In the genomic region with DNA sequence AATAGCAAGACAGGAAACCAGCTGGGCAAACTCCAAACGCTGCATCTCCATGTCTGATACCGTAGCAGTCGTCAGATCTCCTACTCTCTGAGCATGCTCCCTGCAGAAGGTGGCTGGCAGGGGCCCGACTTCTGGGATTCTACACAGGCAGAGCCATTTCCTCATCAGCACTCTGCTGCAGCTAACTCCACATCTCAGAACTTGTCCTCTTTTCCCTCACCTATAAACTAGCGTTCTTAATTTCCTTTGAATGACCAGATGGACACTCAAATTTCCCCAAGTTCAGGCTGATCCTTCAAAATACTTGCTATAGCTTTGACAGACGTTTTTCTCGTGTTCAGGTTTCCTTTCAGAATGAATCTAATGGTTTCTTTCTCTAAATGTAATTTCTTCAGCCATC, we compare ENCODE assay signal across 7 mouse cellular contexts. TPM values are rescaled to one million over a fixed set of nuclear protein-coding genes. Genes with fewer than 3 reads are reported as not detected.
DNase-seq lines count a peak whose midpoint lies in the region; ATAC-seq and TF ChIP-seq lines count a peak whose summit lies in the region.

No protein-coding gene starts in this region.

- H3K27ac ChIP-seq in neural tube, embryonic 11.5 days (ENCODE audit: low read depth, low read length) = no peak overlapping the region
- no peak overlapping the region for H3K27ac ChIP-seq in cortical plate, adult 2 months (ENCODE audit: insufficient read depth, low read length)
- H3K27ac ChIP-seq in midbrain, embryonic 15.5 days = no peak overlapping the region

- peak overlapping the region; percentile 75 for H3K9ac ChIP-seq in neural tube, embryonic 11.5 days (ENCODE audit: low read length)
- H3K9ac ChIP-seq in midbrain, embryonic 15.5 days = peak overlapping the region; percentile 58

- 60% methylated on average over 7 of the region's 7 CpGs for WGBS in neural tube, embryonic 11.5 days
- WGBS in midbrain, embryonic 15.5 days = 60% methylated on average over 7 of the region's 7 CpGs

- peak overlapping the region; percentile 86 for H3K4me3 ChIP-seq in neural tube, embryonic 11.5 days (ENCODE audit: low read depth, low read length)
- H3K4me3 ChIP-seq in cortical plate, adult 2 months (ENCODE audit: insufficient read depth, low read length) = peak overlapping the region; percentile 64; the same call in 1 of the 2 replicates
- peak overlapping the region; percentile 89 for H3K4me3 ChIP-seq in midbrain, embryonic 15.5 days

- no peaks in the 10 kb centered on the region for H3K27me3 ChIP-seq in neural tube, embryonic 11.5 days (ENCODE audit: control insufficient read depth, insufficient read depth, low read length)
- no peaks in the 10 kb centered on the region for H3K27me3 ChIP-seq in midbrain, embryonic 15.5 days (replicated peaks)

- ATAC-seq in neural tube, embryonic 11.5 days (ENCODE audit: insufficient read depth, low FRiP score, low TSS enrichment) = no peak
- no peak for ATAC-seq in midbrain, embryonic 15.5 days (replicated peaks)

- TF ChIP-seq POLR2A in cortical plate, adult 2 months (IDR thresholded peaks at IDR 0.05; ENCODE audit: extremely low read depth, insufficient read depth, low read length) = no peak

- H3K36me3 ChIP-seq in neural tube, embryonic 11.5 days (ENCODE audit: control insufficient read depth, insufficient read depth, low read length) = no peaks in the 10 kb centered on the region
- H3K36me3 ChIP-seq in midbrain, embryonic 15.5 days (replicated peaks) = no peaks in the 10 kb centered on the region

- H3K9me3 ChIP-seq in neural tube, embryonic 11.5 days (ENCODE audit: control insufficient read depth, low read length) = no peaks in the 10 kb centered on the region
- no peaks in the 10 kb centered on the region for H3K9me3 ChIP-seq in midbrain, embryonic 15.5 days

- no peak for TF ChIP-seq CTCF in cortical plate, adult 2 months (IDR thresholded peaks at IDR 0.05; ENCODE audit: extremely low read depth, insufficient read depth, low read length)

- H3K4me1 ChIP-seq in neural tube, embryonic 11.5 days (ENCODE audit: control insufficient read depth, insufficient read depth, low read length) = peaks cover 17% of the 10 kb centered on the region
- peaks cover 9% of the 10 kb centered on the region; the same call in 1 of the 2 replicates for H3K4me1 ChIP-seq in cortical plate, adult 2 months (ENCODE audit: control insufficient read depth, insufficient read depth, low read length)
- H3K4me1 ChIP-seq in midbrain, embryonic 15.5 days = peaks cover 27% of the 10 kb centered on the region

- H3K4me2 ChIP-seq in neural tube, embryonic 11.5 days (ENCODE audit: low read depth) = peak overlapping the region; percentile 82
- H3K4me2 ChIP-seq in midbrain, embryonic 15.5 days = peak overlapping the region; percentile 53

- DNase-seq in neural tube, embryonic 11.5 days (ENCODE audit: low spot score) = no peak
- no peak for DNase-seq in neural tube, embryonic 10.5 days (ENCODE audit: extremely low spot score, low spot score)
- peak; percentile 58 for DNase-seq in induced T-regulatory cell, adult 2 months (ENCODE audit: low read depth)
- DNase-seq in left cerebral cortex, adult 18-20 months (ENCODE audit: low spot score in 2 of 2) = no peak
- no peak for DNase-seq in ovary, postnatal 36 days (ENCODE audit: low spot score)

RNA-seq across cellular contexts. Expression of a gene that starts 1.1 kb away (rescaled TPM):
- 83.3 and 85.9 TPM in 2 replicates for polyA plus RNA-seq in neural tube, embryonic 11.5 days (2014; fragmentation: Nextera tagmentation; extraction: Ambion mirVana)
- 38.9 and 39.3 TPM in 2 replicates for polyA plus RNA-seq in cortical plate, adult 2 months (2012; rRNA removed)
- 44.2 and 47.1 TPM in 2 replicates for polyA plus RNA-seq in midbrain, embryonic 15.5 days (2015; fragmentation: Nextera tagmentation; extraction: Ambion mirVana)
- 10 to 100 TPM; 62.3 to 63.1 TPM for total RNA-seq in left cerebral cortex, adult 18-20 months (2021)

RNA-seq across cellular contexts. Expression of a gene that starts 45.2 kb away (rescaled TPM):
- 60.2 and 63.7 TPM in 2 replicates for polyA plus RNA-seq in neural tube, embryonic 11.5 days (2014; fragmentation: Nextera tagmentation; extraction: Ambion mirVana)
- polyA plus RNA-seq in cortical plate, adult 2 months (2012; rRNA removed) = 46.9 and 50.9 TPM in 2 replicates
- 34.4 and 40.8 TPM in 2 replicates for polyA plus RNA-seq in midbrain, embryonic 15.5 days (2015; fragmentation: Nextera tagmentation; extraction: Ambion mirVana)
- 10 to 100 TPM; 62.8 to 64.8 TPM for total RNA-seq in left cerebral cortex, adult 18-20 months (2021)
